Mouse (Mus musculus) embryonic fibroblast, embryonic 13.5 days (primary cell): ENCODE data around the gene Nphp1. TPM values are rescaled to one million over a fixed set of nuclear protein-coding genes. Genes with fewer than 3 reads are reported as not detected.

Experiments used
- H3K27ac ChIP-seq: 2 replicates; pipeline ENCODE4 v1.5.1; 2012; ENCODE audit warnings: low read length, control low read depth, inconsistent platforms; ENCODE audit not compliant: insufficient read depth
- H3K4me1 ChIP-seq: 2 replicates; pipeline ENCODE4 v1.6.1; 2011; ENCODE audit warnings: low read length; ENCODE audit not compliant: control insufficient read depth, insufficient read depth
- H3K4me3 ChIP-seq: 2 replicates; pipeline ENCODE4 v1.5.1; 2011; ENCODE audit warnings: mild to moderate bottlenecking, control low read depth, low read length; ENCODE audit not compliant: insufficient read depth
- CTCF ChIP-seq: IDR thresholded peaks from 2 replicates; pipeline ENCODE4 v1.5.1; 2011; ENCODE audit warnings: mild to moderate bottlenecking, control low read depth, low read length, moderate library complexity, borderline replicate concordance; ENCODE audit not compliant: insufficient read depth
- POLR2A ChIP-seq: IDR thresholded peaks from 2 replicates; pipeline ENCODE4 v1.6.1; 2011; ENCODE audit warnings: low read depth, mild to moderate bottlenecking, control low read depth, low read length, moderate library complexity
- polyA plus RNA-seq: library from polyadenylated mRNA; stranded (reverse); fragments of >200 nt; gene quantifications from 2 replicates; pipeline ENCODE4 v1.2.4, GENCODE M21; 2011; ENCODE audit warnings: low read depth; ENCODE audit not compliant: missing spikeins, insufficient read length

Nphp1 gene
- polyA plus RNA-seq, 1 experiment, result 23.0 TPM

GRCm38 (mm10) chr2:127730301-127730997, 58.2 kb downstream of the Nphp1 start:
- no peak overlapping the region for H3K4me3 ChIP-seq
- TF ChIP-seq CTCF, result no peak
- no peak for TF ChIP-seq POLR2A
- H3K4me1 ChIP-seq, result no peaks in the 10 kb centered on the region
- no peak overlapping the region for H3K27ac ChIP-seq

- H3K4me3 ChIP-seq, result no peak within 1 kb of the TSS
- no peak within 1 kb of the TSS for H3K27ac ChIP-seq
- H3K4me1 ChIP-seq, result no peaks in the 10 kb centered on the region
- TF ChIP-seq CTCF (no peak), POLR2A (no peak)
Observed at GRCm38 (mm10) chr2:127729671-127730070, 59.0 kb downstream of the Nphp1 start, which contains the start of gene Mall. Gene Mall (minus strand): TSS chr2:127729932.

- no peaks in the 10 kb centered on the region for H3K4me1 ChIP-seq
- TF ChIP-seq POLR2A (no peak), CTCF (no peak)
- H3K4me3 ChIP-seq, result no peak overlapping the region
- no peak overlapping the region for H3K27ac ChIP-seq
Observed at GRCm38 (mm10) chr2:127728661-127729450, 59.8 kb downstream of the Nphp1 start.

GRCm38 (mm10) chr2:127728146-127728545, 60.6 kb downstream of the Nphp1 start:
- Histone ChIP-seq H3K27ac (no peak overlapping the region), H3K4me3 (no peak overlapping the region), H3K4me1 (peaks cover 5% of the 10 kb centered on the region)
- no peak for TF ChIP-seq POLR2A
- no peak for TF ChIP-seq CTCF

- Histone ChIP-seq H3K27ac (peak overlapping the region; percentile 37), H3K4me3 (no peak overlapping the region), H3K4me1 (peaks cover 19% of the 10 kb centered on the region)
- no peak for TF ChIP-seq CTCF
- TF ChIP-seq POLR2A, result no peak
Observed at GRCm38 (mm10) chr2:127723193-127723592, 65.5 kb downstream of the Nphp1 start.

GRCm38 (mm10) chr2:127722176-127722892, 66.4 kb downstream of the Nphp1 start:
- TF ChIP-seq POLR2A (no peak), CTCF (no peak)

GRCm38 (mm10) chr2:127718839-127719468, 69.7 kb downstream of the Nphp1 start:
- TF ChIP-seq POLR2A, result no peak
- Histone ChIP-seq H3K4me3 (no peak overlapping the region), H3K4me1 (peaks cover 19% of the 10 kb centered on the region), H3K27ac (no peak overlapping the region)

More at GRCm38 (mm10) chr2:127722176-127722892, 66.4 kb downstream of the Nphp1 start:
- Histone ChIP-seq H3K4me1 (peaks cover 19% of the 10 kb centered on the region), H3K4me3 (no peak overlapping the region), H3K27ac (peak overlapping the region; percentile 37)

GRCm38 (mm10) chr2:127714726-127715125, 74.0 kb downstream of the Nphp1 start:
- TF ChIP-seq POLR2A (no peak), CTCF (no peak)
- Histone ChIP-seq H3K27ac (no peak overlapping the region), H3K4me3 (no peak overlapping the region), H3K4me1 (no peaks in the 10 kb centered on the region)

GRCm38 (mm10) chr2:127708792-127709191, 79.9 kb downstream of the Nphp1 start:
- TF ChIP-seq CTCF (no peak), POLR2A (no peak)
- Histone ChIP-seq H3K27ac (no peak overlapping the region), H3K4me1 (no peaks in the 10 kb centered on the region), H3K4me3 (no peak overlapping the region)
